Mouse (Mus musculus) urinary bladder, postnatal 14 days (tissue): ENCODE measurements around the gene Ptpro.

Experiments used
- DNase-seq: peaks from one replicate; pipeline ENCODE4 v3.0.0; 2021; ENCODE audit warnings: low spot score

Gene Ptpro

GRCm38 (mm10) chr6:137498781-137499180 is 246.7 kb downstream of the Ptpro start:
- DNase-seq = no peak

- DNase-seq = peak; percentile 72
These were observed 250.9 kb downstream of the Ptpro start for GRCm38 (mm10) chr6:137503009-137503408.

GRCm38 (mm10) chr6:137503462-137503861 is 251.3 kb downstream of the Ptpro start:
- peak; percentile 34 for DNase-seq

- DNase-seq = no peak
These were observed 251.9 kb downstream of the Ptpro start for GRCm38 (mm10) chr6:137504052-137504451.

- no peak for DNase-seq
These were observed 253.6 kb downstream of the Ptpro start for GRCm38 (mm10) chr6:137505555-137506227.

- DNase-seq = peak; percentile 22
These were observed 254.4 kb downstream of the Ptpro start for GRCm38 (mm10) chr6:137506563-137506962.

- no peak for DNase-seq
These were observed 256.8 kb downstream of the Ptpro start for GRCm38 (mm10) chr6:137508936-137509335.

GRCm38 (mm10) chr6:137509341-137510045 is 257.4 kb downstream of the Ptpro start:
- no peak for DNase-seq

GRCm38 (mm10) chr6:137512753-137513152 is 260.6 kb downstream of the Ptpro start:
- no peak for DNase-seq
